Mouse (Mus musculus) regulatory T cell (primary cell): ENCODE results near the gene Tnpo1.
"Not testable (repeated sequence)": the region's sequence is repeated elsewhere in the genome, so short reads cannot be mapped to it uniquely, and the experiment has no call there.

ENCODE experiments used
- in situ Hi-C: fragments of 300-600 bp; cut with MboI, MseI; formaldehyde crosslinking; loops from one replicate; pipeline ENCODE4 v1.15.1; 2025; ENCODE audit warnings: high pct_unique_total_duplicates

Gene Tnpo1

DNA sequence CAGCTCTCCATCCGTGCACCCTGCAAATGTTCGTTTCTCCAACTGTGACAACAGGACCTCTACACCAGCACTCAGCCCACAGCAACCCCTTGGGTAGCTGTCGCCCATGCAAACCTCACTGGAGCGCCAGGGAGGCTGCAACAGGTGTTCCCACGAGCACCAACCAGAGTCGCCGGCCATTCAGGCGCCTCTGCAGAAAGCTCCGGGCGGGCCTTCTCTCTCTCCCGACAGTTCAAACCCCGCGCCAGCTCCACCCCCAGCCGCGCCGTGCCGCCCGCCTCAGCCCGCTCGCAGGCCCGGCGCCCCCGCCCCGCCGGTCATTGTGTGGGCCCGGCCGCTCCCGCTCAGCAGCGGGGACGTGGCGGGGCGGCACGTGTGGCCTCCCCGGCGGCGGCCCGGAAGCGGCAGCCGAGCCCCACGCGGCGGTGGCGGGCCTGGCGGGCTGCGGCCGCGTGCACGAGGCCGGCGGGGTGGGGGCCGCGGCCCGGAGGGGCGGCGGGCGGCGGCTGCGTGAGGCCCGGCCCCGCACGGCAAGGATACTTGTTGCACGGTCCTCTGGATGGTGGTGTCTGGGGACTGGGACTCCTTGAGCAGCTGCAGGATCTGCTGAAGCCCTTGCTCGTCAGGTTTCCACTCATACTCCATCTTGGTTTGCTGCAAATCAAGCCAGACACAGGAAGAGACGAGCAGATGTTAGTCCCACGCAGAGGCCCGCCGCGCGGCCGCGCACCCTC lies 35.9 kb downstream of the Tnpo1 start:
- in situ Hi-C loops = no loop called here

DNA sequence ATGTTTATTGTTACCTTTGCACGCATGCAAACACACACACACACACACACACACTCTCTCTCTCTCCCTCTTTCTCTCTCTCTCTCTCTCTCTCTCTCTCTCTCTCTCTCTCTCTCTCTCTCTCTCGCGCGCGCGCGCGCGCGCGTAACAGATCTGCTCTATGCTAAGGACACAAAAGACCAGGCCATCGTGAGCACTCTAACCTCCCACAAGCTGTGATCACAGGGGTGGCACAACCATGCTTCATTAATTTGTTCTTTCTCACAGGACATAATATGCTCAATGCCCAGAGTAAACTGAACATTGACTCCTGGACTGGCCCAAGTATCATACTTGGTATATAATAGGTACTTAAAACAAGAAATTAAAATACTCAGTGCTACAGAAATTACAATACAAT lies 37.0 kb downstream of the Tnpo1 start:
- in situ Hi-C loops = no loop called here

DNA sequence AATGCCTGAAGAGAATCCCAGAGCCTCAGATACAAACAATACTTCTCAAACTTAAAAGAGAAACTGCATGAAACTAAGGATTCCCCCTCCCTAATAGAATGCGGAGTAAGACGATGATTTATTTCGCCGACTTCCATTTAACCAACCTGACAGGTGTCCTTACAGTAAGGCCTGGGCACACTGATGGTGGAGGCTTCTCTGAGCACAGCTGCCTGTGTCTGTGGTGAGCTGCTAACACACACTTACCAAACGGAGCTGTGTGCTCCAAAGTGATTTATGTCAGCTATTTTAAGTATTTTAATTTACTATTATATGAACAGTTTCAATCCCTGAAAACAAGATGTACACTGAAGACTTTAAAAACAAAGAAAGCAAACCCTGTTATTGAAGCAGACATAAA lies 42.4 kb downstream of the Tnpo1 start:
- in situ Hi-C loops = no loop called here

DNA sequence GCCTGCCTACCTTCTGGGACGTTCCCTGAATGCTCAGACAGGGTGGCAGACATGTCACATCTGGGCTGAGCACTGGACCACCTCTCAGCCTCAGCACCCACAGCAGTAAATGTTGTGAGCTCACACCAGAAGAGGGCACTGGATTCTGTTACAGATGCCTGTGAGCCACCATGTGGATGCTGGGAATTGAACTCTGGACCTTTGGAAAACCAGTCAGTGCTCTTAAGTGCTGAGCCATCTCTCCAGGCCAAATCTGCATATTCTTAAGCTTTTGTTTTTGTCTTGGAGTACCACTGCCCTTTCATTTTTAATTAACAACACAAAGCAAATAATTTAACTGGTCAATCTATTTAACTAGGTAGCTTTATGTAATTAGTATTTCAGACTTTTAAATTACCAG lies 44.2 kb downstream of the Tnpo1 start:
- in situ Hi-C loops = no loop called here

DNA sequence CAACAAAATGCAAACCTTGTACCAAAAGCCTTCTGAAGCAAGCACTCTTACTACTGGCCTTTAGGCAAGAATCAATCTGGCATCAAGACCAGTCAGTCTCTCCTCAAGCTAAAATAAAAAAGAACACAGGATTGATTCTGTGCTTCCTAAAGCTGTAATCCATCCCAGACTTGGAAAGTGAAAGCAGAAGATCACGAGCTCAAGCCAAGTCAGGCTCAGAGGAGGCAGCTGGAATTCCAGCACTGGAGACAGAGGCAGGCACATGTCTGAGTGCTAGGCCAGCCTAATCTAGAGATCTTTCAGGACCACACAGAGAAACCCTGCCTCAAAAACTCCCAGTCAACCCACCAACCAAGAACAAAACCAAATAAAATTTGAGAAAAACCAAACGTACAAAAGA lies 45.8 kb downstream of the Tnpo1 start:
- in situ Hi-C loops = no loop called here

DNA sequence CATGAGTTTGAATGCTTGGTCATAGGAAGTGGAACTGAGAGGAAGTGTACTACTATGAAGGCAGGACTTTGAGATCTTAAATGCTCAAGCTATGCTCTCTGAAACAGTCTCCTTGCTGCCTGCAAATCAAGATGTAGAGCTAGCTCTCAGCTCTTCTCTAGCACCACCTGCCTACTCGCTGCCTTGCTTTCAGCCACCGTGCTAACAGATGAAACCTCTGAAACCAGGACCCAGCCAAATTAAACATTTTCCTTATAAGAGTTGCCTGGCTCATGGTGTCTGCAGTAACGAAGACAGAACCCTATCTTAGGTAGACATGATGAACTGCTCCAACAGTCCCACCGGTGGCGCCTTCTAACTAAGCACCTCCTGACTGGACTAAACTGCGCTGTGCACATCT lies 46.8 kb downstream of the Tnpo1 start:
- in situ Hi-C loops = loop anchor here (10.0 kb wide), 1 partner anchor 245 kb away; no protein-coding TSS in a partner anchor

DNA sequence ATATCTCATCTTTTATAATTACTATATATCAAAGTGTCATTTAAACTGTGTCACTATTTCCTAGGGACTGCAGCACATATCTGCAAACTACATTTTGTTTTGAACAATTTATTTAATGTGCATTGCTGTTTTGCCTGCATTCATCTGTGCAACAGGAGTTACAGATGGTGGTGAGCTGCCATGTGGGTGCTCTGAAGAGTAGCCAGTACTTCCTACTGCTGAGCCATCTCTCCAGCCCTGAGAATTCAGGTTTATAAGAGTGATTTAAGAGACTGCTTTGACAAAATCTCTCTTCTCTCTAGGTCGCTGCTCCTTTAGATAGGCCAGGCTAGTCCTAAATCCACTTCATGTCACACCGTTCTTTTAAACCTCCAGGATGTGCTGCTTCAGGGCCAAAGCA lies 49.0 kb downstream of the Tnpo1 start:
- in situ Hi-C loops = loop anchor here (10.0 kb wide), 1 partner anchor 248 kb away; no protein-coding TSS in a partner anchor

DNA sequence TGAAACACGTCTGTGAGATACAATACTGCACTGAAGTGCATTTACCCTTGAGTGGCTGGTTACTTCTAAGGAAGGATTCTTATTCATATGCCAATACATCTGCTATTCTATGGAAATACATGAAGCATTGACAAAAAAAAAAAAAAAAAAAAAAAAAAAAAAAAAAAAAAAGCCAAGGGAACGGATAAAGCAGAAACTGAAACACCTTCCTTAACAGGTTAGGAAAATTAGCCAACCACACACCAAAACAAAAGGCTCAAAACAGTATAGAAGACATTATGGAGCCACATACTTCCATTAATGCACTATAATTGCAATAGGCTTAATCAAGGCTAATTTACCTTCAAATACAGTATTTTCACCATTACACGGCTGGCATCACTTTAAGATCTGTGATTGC lies 51.5 kb downstream of the Tnpo1 start:
- in situ Hi-C loops = loop anchor here (10.0 kb wide), 1 partner anchor 250 kb away; no protein-coding TSS in a partner anchor

DNA sequence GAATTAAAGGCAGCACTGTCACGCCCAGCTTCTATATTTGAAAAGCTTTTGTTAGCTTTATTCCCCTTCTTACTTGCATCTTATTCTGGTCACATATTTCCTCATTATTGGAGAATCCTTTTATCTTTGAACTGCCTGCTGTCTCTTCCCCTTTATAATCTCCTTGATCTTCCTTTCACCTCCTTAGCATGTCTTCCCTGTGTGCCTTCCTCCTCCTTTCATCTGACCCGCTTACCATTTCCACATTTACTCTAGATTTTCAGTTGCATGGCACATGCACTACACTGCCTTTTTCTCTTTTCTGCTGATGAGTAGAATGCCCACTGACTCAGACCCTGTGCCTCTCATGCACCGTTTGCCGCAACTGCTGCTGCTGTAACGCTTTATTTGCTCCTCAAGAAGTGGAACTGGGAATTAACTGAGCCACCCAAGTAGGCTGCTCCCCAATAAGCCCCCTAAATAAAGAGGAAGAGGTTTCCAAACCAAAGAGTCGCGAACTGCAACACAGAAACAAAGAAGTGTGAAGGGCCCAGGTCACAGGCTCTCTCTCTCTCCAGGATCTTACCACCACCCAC lies 53.8 kb downstream of the Tnpo1 start:
- in situ Hi-C loops = loop anchor here (10.0 kb wide), 1 partner anchor 252 kb away; no protein-coding TSS in a partner anchor

DNA sequence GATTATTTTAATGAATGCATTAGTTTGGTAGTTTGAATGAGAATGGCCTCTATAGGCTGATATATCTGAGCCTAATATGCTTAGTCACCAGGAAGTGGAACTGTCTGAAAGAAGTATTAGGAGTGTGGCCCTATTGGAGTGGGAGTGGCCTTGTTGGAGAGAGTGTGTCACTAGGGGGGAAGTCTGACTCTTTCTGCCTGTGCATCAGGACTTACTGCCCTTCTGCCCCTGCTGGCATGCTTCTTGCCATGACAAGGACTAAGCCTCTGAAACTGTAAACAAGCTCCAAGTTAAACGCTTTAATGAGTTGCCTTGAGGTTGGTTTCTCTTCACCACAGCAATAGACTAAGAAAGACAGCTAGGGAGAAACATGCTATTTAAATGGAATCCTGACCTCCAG lies 54.9 kb downstream of the Tnpo1 start:
- in situ Hi-C loops = loop anchor here (10.0 kb wide), 1 partner anchor 254 kb away; no protein-coding TSS in a partner anchor

DNA sequence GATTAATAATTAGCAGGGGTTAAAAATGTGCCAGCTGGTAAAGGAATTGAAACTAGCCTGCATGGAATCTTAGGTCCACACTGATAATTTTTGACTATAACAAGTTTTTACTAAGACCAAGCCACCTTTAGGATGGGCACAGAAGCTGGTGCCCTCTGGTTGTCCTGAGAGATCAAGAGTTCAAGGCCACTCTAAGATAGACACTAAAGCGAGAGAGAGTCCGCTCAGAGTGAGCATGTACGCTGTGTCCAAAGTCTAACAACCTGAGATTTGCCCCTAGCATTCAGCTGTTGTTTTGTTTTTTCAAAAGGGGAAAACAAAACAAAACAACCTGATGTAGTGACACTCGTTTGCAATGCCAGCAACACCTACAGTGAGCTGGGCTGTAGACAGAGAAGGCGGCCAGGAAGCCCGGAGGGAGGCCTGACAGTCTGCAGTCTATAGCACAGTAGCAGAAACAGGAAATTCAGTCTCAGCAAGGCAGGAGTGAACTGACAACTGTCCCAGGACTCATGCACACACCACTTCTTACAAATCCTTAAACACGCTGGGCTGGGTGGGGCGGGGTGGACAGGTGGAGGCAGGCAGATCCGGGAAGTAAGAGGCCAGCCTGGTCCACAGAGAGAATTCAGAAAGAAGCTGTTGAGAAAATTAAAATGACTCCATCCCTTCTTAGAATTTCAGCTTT lies 57.8 kb downstream of the Tnpo1 start:
- in situ Hi-C loops = loop anchor here (5.0 to 10.0 kb wide), 3 partner anchors 224 to 1206 kb away; no protein-coding TSS in a partner anchor

DNA sequence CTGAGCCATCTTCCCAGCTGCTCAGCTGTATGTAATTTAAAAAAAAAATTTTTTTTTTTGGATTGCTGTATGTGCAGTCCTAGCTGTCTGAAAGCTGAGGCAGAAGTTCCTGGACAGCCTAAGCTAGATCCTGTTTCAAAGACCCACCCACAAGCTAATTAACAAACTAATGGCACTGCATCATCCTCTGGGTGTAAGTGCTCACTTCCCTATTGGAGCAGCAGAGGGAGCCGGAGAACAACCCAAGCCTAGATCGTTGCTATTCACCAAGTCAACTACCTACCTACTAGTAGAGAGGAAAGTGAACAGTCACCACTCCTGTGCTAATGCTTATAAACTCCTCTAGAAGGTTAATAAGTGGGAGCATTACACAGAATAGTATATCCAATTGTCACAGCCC lies 58.4 kb downstream of the Tnpo1 start:
- in situ Hi-C loops = loop anchor here (5.0 to 10.0 kb wide), 3 partner anchors 224 to 1207 kb away; no protein-coding TSS in a partner anchor

DNA sequence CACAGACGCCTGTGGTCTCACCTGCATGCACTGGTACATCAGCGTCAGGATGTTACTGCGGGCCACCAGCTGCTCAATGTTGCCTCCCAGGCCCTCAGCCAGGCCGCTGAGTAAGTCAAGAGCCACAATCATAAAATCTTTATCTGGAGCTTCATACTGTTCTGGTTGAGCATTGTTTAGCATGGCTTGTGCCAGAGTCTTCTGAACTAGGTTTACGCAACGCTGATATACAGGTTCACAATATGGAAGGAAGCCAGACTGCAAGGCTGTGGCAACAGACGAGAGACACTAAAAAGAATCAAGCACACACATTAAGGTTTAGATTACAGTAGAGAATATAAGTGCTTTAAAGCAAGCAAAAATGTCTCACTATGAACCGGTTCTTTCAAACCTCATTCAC lies 70.9 kb downstream of the Tnpo1 start:
- in situ Hi-C loops = no loop called here

DNA sequence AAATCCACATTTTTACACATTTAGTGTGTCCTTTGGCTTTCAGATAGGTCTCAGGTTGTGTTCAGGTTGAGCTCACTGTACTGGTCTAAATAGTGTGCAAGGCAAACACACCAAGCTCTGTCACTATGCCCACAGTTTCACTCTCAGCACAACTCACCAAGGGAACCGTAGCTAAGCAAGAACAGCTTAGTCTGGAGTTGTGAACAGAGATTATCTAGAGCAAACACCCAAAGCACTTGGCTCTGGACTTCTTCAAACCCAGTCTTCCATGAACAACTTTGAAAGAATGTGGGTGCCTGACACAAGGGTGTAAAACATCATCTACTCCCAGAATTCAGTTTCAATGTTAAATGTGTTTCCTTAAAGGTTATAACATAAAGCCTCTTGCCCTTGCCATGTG lies 80.4 kb downstream of the Tnpo1 start:
- in situ Hi-C loops = no loop called here

DNA sequence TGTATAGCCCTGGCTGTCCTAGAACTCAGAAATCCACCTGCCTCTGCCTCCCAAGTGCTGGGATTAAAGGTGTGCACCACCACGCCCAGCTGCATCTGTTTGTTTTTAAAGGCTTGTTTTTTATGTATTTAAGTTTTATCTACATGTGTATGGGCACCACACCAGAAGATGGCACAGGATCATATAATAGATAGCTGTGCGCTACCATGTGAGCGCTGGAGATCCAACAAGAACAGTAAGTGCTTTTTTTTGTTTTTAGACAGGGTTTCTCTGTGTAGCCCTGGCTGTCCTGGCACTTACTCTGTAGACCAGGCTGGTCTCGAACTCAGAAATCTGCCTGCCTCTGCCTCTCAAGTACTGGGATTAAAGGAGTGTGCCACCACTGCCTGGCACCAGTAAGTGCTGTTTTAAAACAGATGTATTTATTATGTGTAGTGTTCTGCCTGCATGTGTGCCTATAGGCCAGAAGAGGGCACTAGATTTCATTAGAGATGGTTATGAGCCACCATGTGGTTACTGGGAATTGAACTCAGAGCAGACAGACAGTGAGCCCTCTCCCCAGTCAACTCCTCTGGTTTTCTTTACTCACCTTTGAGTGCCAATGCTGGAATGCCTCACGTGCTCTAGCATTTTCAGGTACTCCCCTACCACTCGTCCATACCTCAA lies 89.6 kb downstream of the Tnpo1 start:
- in situ Hi-C loops = no loop called here

DNA sequence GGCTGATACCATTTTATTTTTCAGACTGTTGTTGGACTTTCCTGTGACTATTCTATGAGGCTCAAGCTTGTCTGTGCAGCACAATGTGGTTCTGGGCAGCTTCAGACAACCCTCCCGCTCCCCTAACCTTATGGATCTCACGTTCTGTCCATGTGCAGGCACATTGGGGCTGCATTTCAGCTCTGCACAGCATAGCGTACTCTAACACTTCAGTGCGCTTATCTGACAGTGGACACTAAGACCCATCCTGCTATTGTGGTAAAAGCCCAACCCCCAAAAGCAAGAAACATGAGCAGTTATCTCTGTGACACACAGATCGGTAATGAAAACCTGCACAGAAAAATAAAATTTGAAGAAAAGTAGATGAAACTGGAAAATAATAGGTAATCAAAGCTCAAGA lies 90.4 kb downstream of the Tnpo1 start:
- in situ Hi-C loops = no loop called here

DNA sequence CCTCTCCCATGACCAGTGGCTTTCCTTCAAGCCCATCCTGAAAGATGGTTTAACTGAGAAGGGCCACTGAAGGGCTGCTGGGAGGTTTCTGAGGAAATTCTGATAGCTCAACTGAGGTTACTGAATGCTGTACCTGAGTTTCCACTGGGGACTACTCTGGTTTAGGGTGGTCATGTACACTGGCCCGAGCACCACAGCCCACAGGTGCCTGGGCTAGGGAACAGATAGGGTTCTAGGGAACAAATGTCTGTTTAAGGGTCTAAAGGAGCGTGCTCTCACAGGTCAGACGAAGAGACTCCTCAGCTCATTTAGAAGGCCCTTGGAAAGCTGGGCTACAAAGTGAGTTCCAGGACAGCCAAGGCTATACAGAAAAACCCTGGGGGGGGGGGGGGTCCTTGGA lies 91.5 kb downstream of the Tnpo1 start:
- in situ Hi-C loops = no loop called here

DNA sequence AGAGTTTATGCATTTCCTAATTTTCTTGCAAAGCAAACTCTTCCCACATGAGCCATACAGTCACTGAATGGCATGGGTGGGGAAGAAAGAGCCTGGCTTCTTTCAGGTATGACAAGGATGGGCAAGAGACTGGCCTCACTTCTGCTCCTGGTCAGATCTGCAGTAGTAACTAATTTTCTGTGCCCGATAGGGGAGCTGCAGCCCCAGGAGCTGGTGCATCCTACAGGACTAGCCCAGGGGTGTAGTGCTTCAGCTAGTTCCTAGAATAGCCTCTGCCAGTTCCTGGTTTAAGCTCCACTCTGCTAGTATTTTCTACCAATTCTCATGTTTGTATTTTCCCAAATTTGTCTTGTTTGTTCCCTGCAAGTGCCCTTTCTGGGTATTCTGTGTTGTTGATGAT lies 92.0 kb downstream of the Tnpo1 start:
- in situ Hi-C loops = no loop called here

DNA sequence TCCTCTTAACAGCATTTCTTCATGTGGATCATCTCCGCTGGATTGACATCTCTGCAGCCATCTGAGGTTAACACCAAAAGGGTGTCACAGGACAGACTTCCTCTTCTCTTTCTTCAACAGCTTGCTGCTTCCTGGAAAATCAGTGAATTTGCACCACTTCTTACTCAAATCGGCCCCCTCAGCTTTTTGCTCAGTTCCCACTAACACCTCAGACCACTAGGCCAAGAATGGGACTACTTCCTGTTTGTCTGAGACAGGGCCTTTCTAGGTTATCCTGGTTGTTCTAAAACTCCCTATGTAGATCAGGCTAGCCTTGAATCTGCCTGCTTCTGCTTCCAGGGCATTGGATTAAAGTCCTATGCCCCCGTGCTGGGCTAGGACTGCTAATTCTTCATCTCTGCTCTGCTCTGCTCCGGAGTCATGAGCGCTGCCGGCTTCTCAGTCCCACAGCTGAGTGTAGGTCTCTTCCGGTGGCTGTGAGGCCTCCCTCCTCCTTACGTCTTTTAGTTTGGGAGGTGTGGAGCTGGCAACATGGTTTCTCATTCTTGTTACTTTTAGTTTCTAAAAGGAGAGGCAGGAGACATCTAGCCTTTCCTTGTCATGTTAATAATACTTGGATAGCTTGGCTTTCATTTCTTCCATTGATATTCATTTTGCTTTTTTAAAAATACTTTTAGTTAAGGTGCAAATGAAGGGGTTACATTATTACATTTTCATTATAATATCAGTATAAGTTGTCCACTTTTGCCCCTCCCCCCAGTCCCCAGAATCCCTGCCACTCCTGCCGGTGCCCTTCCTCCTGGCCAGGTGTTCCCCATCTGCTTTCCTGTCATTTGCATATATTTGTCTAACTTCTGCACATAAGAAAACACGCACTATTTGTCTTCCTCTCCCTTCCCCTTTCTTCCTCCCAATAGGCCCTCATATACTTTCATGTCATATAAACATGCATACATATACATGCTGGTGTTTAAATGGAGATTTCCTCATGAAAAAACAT lies 93.4 kb downstream of the Tnpo1 start:
- in situ Hi-C loops = no loop called here

DNA sequence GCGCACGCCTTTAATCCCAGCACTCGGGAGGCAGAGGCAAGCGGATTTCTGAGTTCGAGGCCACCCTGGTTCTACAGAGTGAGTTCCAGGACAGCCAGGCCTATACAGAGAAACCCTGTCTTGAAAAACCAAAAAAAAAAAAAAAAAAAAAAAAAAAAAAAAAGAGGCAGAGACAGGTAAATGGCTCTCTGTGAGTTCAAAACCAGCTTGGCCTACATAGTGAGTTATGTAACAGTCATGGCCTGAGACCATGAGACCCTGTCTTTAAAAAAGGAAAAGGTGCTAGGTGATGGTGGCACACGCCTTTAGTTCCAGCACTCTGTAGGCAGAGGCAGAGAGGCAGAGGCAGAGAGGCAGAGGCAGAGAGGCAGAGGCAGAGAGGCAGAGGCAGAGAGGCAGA lies 97.2 kb downstream of the Tnpo1 start:
- in situ Hi-C loops = not testable (repeated sequence)

DNA sequence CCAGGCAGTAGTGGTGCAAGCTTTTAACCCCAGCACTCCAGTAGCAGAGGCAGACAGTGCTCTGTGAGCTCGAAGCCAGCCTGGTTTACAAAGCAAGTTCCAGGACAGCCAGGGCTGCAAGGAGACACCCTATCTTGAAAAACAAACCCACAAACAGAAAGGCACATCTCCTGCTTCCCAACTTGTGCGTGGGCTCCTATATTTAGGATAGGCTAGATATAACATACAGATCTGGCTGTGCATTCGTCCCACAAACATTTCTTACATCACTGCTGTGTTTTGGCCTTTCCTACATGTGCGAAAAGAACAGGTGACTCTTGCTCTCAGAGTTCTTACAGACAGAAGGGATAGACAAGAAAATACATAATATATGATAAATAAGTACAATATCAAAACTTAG lies 100.6 kb downstream of the Tnpo1 start:
- in situ Hi-C loops = no loop called here
